Mouse (Mus musculus): ENCODE measurements around the gene Neurl1b.

- no peak for TF ChIP-seq POLR2A (IDR thresholded peaks at IDR 0.05; ENCODE audit: borderline replicate concordance, low read depth, low read length)
- no peak for TF ChIP-seq CTCF (IDR thresholded peaks at IDR 0.05; ENCODE audit: low read depth, low read length)
Observed at GRCm38 (mm10) chr17:26494642-26495468, 80.2 kb downstream of the Neurl1b start.

Data from bone marrow macrophage, adult 2 months (primary cell).